Mouse (Mus musculus): ENCODE results near the gene Fam198a.
A peak's percentile ranks its signal among the peaks of the same experiment; 100 is the strongest.

Gene Fam198a

GRCm38 (mm10) chr9:121926634-121927405 is 24.0 kb upstream of the Fam198a start:
- DNase-seq (ENCODE audit: low spot score): no peak

DNA sequence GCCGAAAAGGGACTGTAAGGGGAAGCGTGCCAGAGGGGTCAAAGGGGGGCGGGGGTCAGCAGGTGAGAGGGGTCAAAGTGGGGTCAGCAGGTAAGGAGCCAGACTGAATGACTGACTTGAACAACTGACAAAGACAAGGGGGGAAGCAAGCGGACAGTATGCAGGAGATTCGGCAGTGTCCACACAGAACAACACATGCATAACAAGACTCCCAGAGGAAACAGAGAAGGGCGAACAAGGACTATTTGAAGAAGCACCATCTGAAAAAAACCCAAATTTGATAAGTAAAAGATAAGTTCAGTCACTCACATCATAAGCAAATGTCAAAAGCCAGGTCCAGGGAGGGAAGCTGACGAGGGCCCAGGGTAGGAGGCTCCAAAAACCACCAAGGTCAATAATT is 23.1 kb upstream of the Fam198a start:
- DNase-seq (ENCODE audit: low spot score): no peak

- no peak for DNase-seq (ENCODE audit: low spot score)
Measured at GRCm38 (mm10) chr9:121928498-121928897, 22.3 kb upstream of the Fam198a start.

DNA sequence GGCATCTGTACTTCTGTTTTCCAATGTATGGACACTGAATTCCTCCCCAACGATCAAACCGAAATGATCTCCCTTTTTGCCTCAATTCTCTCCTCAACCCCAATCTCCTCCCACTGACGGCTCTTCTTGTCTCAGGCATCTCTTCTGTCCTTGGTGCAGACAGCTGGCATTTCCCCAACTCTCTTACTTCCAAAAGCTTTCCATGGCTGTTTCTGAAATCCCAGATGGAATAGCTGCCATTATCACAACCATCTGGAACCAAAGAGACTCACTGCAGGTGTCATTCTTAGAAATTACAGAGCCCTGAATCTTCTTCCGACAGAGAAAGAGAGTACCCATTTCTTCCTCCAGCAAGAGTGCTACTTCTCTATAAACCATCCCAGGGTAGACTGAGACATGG is 15.9 kb upstream of the Fam198a start:
- no peak for DNase-seq (ENCODE audit: low spot score)

DNA sequence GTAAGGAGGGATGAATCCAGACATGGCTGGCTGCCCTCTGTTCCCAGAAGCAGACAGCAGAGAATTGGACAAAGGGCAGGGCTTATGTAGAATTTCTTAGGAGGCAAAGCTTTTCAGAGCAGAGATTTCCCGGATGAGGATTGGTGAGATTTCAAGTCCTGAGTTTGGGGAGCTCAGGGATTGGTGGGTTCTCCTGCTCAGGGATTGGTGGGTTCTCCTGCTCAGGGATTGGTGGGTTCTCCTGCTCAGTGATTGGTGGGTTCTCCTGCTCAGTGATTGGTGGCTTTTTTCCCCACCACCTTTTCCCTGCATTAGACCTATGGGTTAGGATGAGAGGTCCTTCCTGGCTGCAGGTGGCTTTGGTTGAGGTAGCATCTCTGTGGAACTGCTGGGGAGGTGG is 13.8 kb upstream of the Fam198a start:
- no peak for DNase-seq (ENCODE audit: low spot score)

DNA sequence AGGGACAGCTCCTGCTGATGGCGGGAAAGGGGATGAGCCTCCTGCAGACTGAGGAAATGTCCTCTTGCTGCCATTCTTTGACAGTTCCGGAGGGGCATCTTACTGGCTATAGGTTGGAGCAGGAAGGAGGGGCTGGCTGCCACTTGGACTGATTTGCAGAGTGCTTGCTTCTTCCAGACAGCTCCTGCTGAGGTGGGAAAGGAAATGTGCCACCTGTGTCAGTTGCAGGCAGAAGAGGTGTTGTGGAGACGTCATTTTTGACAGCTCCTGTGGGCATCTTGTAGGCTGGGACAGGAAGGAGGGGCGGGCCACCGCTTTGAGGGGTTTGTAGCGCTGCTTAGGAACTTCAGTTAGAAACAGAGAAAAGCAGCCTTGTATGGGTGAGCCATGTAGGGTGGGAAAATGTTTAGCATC is 13.3 kb upstream of the Fam198a start:
- no peak for DNase-seq (ENCODE audit: low spot score)

GRCm38 (mm10) chr9:121937944-121938355 is 12.8 kb upstream of the Fam198a start:
- DNase-seq (ENCODE audit: low spot score): no peak

DNA sequence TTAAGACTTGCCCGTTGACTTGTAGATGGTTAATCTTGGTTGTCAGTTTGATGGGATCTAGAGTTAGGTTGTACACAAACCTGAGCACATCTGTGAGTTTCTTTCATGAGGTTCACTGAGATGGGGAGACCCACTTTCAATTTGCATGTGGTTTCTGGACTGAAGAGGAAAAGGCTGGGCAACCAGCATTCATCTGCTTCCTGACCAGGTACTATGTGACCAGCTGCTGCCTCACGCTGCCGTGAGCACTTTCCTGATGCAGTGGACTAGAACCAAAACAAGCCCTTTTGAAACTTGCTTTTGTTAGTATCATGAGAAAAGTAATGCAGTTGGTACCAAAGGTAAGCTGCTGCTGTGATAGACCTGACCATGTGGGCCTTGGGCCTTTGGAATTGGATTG is 7.8 kb upstream of the Fam198a start:
- DNase-seq (ENCODE audit: low spot score): no peak

DNA sequence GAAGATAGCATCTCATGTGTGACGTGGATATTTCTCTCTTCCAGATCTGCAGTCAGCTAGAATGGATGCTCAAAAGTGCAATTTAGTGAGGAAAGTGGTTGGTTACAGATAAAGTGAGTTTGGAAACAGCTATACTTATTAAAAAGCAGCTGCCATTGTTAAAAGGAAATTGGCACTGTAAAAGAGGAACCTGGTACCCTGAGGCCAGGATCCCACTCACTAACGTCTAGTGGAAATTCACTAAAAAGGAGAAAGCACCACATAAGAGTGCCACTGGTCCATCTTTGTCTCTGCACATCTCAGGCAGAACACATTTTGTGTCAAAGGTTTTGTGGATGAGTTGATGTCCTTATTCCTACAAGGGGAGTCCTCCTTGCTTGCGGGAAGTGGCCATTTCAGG is 7.2 kb upstream of the Fam198a start:
- DNase-seq (ENCODE audit: low spot score): no peak

GRCm38 (mm10) chr9:121947784-121948183 is 3.0 kb upstream of the Fam198a start:
- peak; percentile 51 for DNase-seq (ENCODE audit: low spot score)

- DNase-seq (ENCODE audit: low spot score): no peak
Measured at GRCm38 (mm10) chr9:121948431-121948830, 2.4 kb upstream of the Fam198a start.

DNA sequence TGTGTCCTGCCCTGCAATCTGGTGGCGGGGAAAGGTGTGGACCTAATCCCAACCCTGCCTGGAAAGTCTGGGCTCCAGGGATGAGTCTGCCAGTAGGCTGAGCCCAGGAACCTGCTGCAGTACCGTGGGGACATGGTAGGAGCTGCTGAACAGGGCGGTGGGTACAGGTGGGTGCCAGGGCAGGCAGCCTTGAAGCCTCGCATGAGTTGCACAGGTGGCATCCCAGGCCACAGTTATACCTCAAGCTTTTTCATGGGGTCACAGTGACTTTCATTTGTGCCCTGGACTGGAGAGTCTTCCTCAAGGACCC is 281 bp downstream of the Fam198a start:
- DNase-seq (ENCODE audit: low spot score): no peak

- no peak for DNase-seq (ENCODE audit: low spot score)
Measured at GRCm38 (mm10) chr9:121952596-121952995, 1.8 kb downstream of the Fam198a start.

- DNase-seq (ENCODE audit: low spot score): no peak
Measured at GRCm38 (mm10) chr9:121959966-121960635, 9.3 kb downstream of the Fam198a start.

GRCm38 (mm10) chr9:121964941-121965340 is 14.2 kb downstream of the Fam198a start:
- DNase-seq (ENCODE audit: low spot score): no peak

DNA sequence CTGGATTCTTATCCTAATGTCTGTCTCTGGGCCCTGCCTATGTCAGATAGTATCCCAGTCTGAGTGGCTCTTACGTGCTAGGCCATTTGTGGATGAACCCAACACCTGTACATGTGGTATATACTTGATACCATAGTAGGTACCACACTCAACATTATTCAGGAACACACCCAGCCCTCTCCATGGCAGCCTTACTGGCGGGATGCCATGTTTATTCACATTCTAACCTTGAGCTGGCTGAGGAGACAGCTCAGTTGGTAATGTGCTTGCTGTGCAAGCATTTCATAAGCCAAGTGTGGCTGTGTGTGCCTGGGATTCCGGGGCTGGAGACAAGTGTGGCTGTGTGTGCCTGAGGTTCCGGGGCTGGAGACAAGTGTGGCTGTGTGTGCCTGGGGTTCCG is 17.5 kb downstream of the Fam198a start:
- peak; percentile 82 for DNase-seq (ENCODE audit: low spot score)

- no peak for DNase-seq (ENCODE audit: low spot score)
Measured at GRCm38 (mm10) chr9:121969841-121970381, 19.1 kb downstream of the Fam198a start.

GRCm38 (mm10) chr9:121973207-121973606 is 22.4 kb downstream of the Fam198a start:
- no peak for DNase-seq (ENCODE audit: low spot score)

DNA sequence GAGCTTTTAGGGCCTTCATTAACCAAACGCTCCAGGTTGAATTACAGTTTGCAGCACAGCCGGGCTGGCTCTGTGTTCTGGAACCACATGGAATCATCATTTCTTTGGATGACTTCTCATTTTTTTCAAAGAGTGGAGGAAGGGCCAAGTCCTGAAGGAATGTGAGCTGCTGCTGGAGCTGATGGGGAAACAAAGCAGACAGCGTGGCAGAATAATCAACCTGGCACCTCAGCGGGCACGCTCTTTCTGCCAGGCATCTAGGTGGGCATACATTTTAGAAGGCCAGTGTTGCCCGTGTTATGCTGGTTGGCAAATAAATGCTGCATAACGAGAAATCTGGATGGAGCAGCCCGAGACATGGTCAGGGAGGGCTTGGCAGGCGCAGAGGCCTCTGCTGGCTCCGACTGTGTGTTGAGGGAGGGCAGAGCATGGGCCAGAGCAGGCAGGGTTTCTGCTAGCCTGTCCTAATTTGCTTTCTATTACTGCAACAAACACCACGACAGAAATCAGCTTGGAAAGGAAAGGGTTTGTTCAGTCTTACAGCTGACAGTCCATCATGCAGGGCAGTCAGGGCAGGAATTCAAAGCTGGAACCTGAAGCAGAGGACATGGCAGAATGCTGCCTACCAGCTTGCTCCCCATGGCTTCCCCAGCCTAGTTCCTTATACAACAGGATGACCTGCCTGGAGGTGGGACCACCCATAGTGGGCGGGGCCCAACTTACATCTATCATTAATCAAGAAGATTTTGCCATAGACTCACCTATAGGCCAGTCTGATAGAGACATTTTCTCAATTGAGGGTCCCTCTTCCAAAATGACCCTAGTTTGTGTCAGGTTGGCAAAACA is 23.6 kb downstream of the Fam198a start:
- no peak for DNase-seq (ENCODE audit: low spot score)

DNA sequence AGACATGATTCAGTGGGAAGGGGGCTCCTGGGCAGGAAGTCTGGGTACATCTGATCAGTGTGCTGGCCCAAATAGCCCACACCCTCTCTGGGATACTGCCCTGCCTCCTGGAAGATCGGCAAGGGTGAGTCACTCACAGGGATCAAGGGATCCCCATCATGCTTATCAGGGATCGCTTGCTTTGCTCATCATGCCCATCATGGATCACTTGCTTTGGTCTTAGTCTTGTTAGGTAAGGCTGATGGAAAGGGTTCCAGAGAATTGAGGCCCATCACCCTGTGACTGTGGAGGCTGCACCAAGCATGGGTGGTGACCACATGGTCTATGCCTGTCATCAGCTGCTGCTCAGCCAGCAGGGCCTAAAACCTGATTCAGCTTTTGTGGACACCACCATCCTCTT is 24.5 kb downstream of the Fam198a start:
- no peak for DNase-seq (ENCODE audit: low spot score)

GRCm38 (mm10) chr9:121981046-121981445 is 30.3 kb downstream of the Fam198a start:
- no peak for DNase-seq (ENCODE audit: low spot score)

DNA sequence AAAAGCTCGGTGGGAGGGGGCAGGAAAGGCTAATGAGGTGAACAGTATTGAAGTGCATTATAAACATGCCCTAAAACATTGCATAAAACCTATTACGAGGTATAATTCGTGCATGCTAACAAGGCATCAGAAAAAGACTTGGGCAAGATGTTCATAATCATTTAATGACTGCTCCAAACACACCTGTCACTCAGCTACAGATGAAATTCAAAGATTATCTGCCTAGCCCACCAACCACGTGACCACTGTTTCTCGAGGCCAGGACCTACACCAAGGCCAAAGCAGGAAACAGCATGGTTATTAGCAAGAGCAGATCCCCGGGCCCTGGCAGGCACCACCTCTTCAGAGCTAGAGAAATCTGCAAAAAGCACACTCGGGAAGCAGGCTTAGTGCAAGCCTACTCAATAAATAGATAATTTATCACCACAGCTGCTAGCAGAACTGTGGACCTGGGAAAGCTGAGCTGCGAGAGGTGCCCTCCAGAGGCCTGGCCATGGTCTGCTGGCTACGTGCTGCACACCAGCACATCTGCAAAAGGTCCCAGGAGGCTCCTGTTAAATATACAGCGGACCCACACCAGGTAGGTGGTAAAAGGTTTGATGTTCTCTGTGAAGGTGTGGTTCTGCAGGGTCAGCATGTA is 30.8 kb downstream of the Fam198a start:
- no peak for DNase-seq (ENCODE audit: low spot score)
